Mouse (Mus musculus) heart, adult 2 months (tissue): ENCODE data around the gene 1700024P04Rik.

Experiments used
- CTCF ChIP-seq: fragments of 200-600 bp; IDR thresholded peaks from 2 replicates; pipeline ENCODE4 v1.8.1; 2022; ENCODE audit warnings: antibody characterized with exemption, mild to moderate bottlenecking, moderate library complexity
- EP300 ChIP-seq: fragments of 200-500 bp; IDR thresholded peaks from 2 replicates; pipeline ENCODE4 v1.6.1; 2011; ENCODE audit warnings: low read depth, low read length, control low read depth; ENCODE audit not compliant: insufficient read depth

- TF ChIP-seq CTCF: no peak
- no peak for TF ChIP-seq EP300
These were observed 36.8 kb upstream of the 1700024P04Rik start for GRCm38 (mm10) chr13:99021181-99021580.
